Mouse (Mus musculus) cerebellum, postnatal 14 days (tissue): ENCODE results near the gene Plekhg2.

ENCODE experiments used
- DNase-seq, 2 experiments: peaks; one replicate each; pipeline ENCODE4 v3.0.0; 2021; ENCODE audit warnings: mixed read lengths in 2 of 2

Gene Plekhg2

DNA sequence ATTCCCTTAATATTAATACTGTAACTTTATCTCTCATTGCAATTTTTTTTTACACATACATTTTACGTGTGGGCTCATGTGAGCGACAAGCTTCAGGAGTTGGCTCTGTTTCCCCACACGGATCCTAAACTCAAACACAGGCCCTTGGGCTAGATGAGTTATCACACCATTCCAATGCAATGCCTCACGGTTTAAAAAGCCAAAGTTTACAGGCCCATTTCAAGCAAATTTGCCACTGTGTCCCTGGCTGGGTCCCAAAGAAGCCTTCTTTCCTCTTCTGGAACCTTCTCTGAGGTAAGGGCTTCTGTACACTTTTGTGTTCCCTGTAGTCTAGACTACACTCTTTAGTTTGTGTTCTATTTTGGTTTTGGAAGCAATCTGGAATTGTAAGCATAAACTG lies 37.9 kb downstream of the Plekhg2 start:
- DNase-seq = no peak

DNA sequence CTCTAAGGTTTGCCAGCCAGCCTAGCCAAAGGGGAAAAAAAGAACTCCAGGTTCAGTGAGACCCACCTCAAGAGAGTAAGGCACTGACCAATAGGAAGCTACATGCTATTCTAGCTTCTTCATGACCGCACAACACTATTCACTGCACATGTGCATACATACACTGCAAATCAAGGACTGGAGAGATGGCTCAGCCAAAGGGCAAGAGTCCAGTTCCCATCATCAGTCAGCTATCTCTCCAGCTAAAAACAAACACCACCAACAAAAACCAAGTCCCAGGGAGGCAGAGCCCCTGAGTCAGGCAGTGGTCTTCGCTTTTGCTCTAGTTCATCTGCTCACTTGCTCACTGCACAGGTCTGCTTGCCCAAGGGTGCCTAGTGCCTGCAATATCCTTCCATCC lies 44.1 kb downstream of the Plekhg2 start:
- no peak for DNase-seq

DNA sequence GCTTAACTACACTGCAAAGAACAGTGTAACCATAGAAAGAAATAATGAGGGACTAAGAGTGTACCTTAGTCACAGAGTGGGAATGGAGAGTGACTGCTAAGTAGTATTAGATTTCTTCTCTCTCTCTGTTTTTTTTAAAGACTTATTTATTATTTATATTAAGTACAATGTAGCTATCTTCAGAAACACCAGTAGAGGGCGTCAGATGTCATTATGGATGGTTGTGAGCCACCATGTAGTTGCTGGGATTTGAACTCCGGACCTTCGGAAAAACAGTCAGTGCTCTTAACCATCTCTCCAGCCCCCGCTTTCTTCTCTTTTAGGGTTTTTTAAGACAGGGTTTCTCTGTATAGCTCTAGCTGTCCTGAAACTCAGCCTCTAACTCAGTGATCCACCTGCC lies 45.9 kb downstream of the Plekhg2 start:
- no peak for DNase-seq

DNA sequence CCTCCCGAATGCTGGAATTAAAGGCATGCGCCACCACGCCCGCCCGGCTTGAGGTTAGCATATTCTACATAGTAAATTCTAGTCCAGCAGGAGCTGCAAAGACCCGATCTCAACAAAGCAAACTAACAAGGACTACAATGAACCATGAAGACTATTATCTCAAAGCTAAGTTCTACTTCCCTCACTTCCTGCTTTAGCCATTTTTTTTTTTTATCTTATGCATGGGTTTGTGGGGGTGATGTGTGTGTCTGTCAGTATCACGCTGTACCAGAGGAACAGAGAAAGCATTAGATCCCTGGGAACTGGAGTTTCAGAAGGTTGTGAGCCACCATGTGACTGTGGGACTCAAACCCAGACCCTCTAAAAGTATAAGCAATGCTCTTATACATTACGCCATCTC lies 47.1 kb downstream of the Plekhg2 start:
- no peak for DNase-seq

DNA sequence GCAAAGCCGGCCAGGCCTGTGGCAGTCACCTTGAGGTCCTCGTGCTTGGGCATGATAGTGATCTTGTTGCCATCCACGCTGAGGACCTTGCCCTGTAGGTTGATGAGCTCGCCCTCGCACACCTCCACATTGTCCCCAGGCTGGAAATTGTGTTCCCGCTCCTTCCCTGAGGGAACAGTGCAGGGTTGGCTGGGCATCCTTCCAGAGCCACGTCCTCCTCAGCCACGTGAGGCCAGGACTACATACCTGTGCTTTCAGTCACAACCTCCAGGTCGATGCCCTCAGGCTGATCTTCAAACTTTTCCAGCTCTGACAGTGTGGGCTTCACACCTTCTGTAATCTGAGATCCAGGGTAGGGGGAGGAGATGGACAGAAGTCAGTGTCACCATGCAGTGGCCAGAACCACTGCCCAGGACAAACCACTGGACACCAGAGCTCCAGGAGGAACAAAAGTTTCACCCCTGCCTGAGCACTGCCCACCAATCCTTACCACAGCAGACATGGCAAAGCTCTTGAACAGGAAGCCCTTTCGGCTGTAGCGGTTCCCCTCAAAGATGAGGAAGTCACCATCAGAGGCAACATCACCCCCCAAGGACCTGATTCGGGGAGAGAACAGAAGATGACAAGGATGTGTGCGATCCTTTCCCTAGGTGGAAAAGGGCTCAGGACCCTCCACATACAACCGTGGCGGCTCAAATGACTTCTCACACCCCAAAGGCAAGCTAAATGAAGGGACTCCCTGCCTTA lies 50.3 kb downstream of the Plekhg2 start:
- DNase-seq = no peak

DNA sequence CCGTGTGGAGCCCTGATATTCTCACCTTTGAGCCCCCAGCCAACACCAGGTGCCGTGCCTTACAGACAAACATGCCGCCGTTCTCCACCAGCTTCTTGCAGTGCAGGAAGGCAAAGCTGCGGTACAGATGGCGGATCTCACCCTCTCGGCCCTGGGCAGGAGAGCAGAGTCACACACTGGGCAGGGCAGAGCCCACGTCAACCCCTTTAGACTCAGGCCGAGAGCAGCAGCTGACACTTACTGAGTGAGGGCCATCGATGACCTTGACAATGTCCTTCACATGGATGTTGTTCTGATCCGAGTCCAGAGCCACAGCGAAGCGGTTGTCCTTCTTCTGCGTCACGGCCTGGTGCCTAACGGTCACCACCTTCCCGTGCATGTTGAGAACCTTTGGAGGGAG lies 53.7 kb downstream of the Plekhg2 start:
- no peak for DNase-seq

DNA sequence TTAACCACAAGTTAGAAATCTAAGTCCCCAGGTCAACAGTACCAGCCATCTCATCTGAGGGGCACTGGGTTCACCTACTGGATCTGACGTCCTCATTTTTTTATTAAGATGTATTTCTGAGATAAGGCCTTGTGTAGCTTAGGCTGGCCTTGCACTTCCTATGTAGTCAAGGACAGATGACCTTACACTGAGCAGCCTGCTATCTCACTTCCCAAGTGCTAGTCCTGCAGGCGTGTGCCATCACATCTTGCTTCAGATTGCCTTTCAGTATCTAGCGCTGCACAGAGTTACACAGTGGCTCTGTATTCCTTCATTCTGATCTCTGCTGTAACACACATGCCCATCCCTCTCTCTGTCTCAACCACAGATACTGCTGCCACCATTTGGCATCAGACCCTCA lies 54.4 kb downstream of the Plekhg2 start:
- no peak for DNase-seq

DNA sequence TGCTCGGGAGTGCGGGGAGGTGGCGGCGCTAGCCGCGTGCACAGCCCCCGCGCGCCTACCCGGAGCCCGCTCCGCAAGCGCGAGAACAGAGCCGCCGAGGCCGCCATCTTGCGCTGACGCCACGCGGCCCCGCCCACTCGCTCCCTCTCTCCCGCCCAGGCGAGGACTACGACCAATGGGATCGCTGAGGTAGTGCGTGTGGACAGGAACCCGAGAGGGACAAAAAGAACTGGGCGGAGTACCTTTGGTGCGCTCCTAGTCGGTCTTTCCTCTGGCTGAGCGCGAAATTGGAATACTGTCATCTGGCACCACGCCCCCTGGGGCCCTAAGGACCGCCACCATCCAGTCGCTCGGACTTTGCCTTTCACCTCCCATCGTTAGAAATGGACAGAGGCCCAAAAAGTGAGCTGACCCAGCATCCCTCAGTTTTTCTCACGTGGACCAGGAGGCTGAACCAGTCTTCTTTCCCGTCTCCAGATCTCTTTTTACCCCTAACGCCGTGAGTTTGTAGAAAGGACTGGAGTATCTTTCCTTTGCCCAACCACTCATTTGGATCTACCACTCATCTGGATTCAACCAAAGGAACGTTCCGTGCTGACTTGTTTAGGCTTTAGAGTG lies 60.4 kb downstream of the Plekhg2 start, which contains the start of gene Timm50:
TSS of gene Timm50 (minus strand) at position 147 of the 618 bp plus-strand sequence.
- DNase-seq = peak; percentile 99

DNA sequence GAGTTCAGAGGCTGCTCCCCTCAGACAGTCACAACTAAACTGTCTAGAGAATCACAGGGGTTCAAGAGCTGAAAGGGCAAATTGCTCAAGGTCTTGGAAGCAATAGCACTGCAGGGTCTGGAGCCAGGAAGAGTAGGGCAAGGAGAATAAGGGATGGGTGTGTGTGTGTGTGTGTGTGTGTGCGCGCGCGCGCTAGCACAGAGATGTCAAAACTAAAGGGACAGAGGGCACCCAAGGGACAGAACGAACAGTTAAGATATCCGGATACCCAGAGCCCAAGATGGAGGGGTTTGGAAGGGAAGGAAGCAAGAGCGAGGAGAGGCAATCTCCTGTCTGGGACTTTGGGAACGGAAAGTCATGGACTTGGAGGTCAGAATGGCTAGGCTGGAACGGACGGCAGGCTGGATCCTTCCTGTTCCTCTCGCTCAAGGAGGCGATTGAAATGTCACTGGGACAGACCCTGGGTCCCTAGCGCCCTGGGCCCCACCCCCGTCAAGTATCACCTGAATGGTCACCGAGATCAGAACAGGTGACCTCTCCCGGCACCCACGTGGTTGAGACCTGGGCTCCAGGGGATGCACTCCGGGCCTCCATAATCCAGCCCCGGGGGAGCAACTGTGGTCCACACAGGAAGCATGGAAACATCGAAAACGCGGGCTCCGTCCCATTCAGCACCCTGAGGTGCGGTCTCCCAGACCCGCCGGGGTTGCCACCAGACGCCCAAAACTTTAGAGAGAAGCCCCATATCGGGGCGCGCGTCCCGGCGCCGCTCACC lies 61.1 kb downstream of the Plekhg2 start:
- peak in 1 of 2 experiments; percentile 63 for DNase-seq

DNA sequence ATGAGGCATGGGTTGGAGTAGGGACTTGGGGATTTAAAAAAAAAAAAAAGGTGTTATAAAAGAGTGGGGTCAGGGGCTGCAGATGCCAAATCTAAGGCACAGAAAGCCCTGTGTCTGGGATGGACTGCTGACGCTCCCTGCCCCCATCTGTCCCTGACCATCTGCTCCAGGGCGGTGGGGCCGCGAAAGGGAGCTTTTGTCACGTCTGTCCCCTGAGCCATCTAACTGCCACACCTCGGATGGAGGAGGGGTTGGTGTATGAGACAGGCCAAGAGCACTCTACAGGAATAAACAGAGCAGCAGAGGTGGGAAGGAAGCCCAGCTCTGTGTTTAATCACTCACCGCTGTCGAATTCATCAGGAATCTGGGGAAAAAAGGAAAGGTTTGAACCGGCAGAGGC lies 62.7 kb downstream of the Plekhg2 start:
- DNase-seq = peak; percentile 55 to 56
